Mouse (Mus musculus): ENCODE data around the gene Lzts3. TPM values are rescaled to one million over a fixed set of nuclear protein-coding genes. Genes with fewer than 3 reads are reported as not detected.
A peak's percentile ranks its signal among the peaks of the same experiment; 100 is the strongest.

Gene Lzts3
- 200 and 201 TPM in 2 replicates for polyA plus RNA-seq (2012; rRNA removed)

DNA sequence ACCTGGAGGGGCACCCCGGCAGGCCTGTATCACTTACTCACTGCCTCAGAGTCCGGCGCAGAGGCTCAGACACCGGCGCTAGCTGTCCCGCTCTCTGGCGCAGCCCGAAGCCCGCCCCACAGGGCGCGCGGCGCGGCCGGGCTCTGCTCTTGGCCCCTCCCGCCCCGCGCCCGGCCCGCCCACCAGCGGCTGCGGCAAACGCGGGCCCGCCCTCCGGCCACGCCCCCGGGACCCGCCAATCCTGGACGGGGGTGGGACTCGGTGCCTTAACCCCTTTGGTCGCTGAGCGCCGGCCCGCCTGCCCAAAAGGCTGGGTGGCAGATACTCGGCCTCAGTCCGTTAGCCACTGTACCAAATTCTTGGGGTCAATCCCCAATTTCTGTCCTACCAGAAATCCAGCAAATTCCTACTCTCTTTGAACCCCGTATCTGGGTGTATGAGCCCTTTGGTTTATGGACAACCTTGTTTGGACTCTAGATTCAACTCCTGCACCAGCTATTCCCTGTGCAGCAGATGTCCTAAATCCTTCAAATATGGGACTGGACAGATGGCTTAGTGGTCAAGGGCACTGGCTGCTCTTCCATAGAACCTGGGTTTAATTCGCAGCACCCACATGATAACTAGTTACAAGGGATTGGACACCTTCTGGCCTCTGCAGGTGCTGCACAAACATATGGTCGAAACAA, at the start of gene Lzts3:
Gene Lzts3 (minus strand): TSS at position 120 of the 686 bp plus-strand sequence.
- H3K4me3 ChIP-seq (ENCODE audit: insufficient read depth, low read length), result peak within 1 kb of the TSS; percentile 57
- TF ChIP-seq CTCF (IDR thresholded peaks at IDR 0.05; ENCODE audit: extremely low read depth, insufficient read depth, low read length), result no peak
- peak; percentile 58; the same call in 1 of the 2 replicates for TF ChIP-seq POLR2A (IDR thresholded peaks at IDR 0.05; ENCODE audit: extremely low read depth, insufficient read depth, low read length)
- H3K27ac ChIP-seq (ENCODE audit: insufficient read depth, low read length), result peak within 1 kb of the TSS; percentile 67
- peaks cover 4% of the 10 kb centered on the region; the same call in 1 of the 2 replicates for H3K4me1 ChIP-seq (ENCODE audit: control insufficient read depth, insufficient read depth, low read length)

GRCm38 (mm10) chr2:130689011-130689410, 46.4 kb upstream of the Lzts3 start:
- TF ChIP-seq POLR2A (IDR thresholded peaks at IDR 0.05; ENCODE audit: extremely low read depth, insufficient read depth, low read length), result no peak
- no peak for TF ChIP-seq CTCF (IDR thresholded peaks at IDR 0.05; ENCODE audit: extremely low read depth, insufficient read depth, low read length)
- Histone ChIP-seq H3K4me1 (ENCODE audit: control insufficient read depth, insufficient read depth, low read length) (no peaks in the 10 kb centered on the region), H3K27ac (ENCODE audit: insufficient read depth, low read length) (no peak overlapping the region)

GRCm38 (mm10) chr2:130685426-130685825, 42.8 kb upstream of the Lzts3 start:
- no peaks in the 10 kb centered on the region for H3K4me1 ChIP-seq (ENCODE audit: control insufficient read depth, insufficient read depth, low read length)
- no peak overlapping the region for H3K27ac ChIP-seq (ENCODE audit: insufficient read depth, low read length)
- no peak for TF ChIP-seq POLR2A (IDR thresholded peaks at IDR 0.05; ENCODE audit: extremely low read depth, insufficient read depth, low read length)
- no peak for TF ChIP-seq CTCF (IDR thresholded peaks at IDR 0.05; ENCODE audit: extremely low read depth, insufficient read depth, low read length)
- no peak overlapping the region for H3K4me3 ChIP-seq (ENCODE audit: insufficient read depth, low read length)

More at GRCm38 (mm10) chr2:130689011-130689410, 46.4 kb upstream of the Lzts3 start:
- H3K4me3 ChIP-seq (ENCODE audit: insufficient read depth, low read length), result no peak overlapping the region

DNA sequence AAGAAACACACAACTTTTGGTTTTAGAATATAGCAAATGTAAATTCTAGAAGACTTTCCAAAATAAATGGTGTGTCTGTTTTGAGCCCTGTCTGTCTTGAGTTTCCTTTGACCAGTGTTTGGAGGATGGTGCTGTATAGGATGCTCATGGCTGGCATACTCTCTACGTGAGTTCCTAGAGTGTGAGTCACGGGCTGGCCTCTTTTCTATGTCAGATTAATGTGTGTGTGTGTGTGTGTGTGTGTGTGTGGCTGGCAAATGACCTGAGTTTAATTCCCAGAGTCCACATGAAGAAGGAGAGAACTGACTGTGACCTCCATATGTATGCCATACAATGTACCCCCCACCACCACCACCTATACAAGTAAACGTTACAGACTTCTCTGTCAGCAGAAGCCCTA, 38.9 kb upstream of the Lzts3 start:
- no peak overlapping the region for H3K27ac ChIP-seq (ENCODE audit: insufficient read depth, low read length)
- no peaks in the 10 kb centered on the region for H3K4me1 ChIP-seq (ENCODE audit: control insufficient read depth, insufficient read depth, low read length)
- no peak overlapping the region for H3K4me3 ChIP-seq (ENCODE audit: insufficient read depth, low read length)
- TF ChIP-seq POLR2A (IDR thresholded peaks at IDR 0.05; ENCODE audit: extremely low read depth, insufficient read depth, low read length) (no peak), CTCF (IDR thresholded peaks at IDR 0.05; ENCODE audit: extremely low read depth, insufficient read depth, low read length) (no peak)

GRCm38 (mm10) chr2:130679899-130680298, 37.3 kb upstream of the Lzts3 start:
- no peaks in the 10 kb centered on the region for H3K4me1 ChIP-seq (ENCODE audit: control insufficient read depth, insufficient read depth, low read length)
- H3K4me3 ChIP-seq (ENCODE audit: insufficient read depth, low read length), result no peak overlapping the region
- TF ChIP-seq POLR2A (IDR thresholded peaks at IDR 0.05; ENCODE audit: extremely low read depth, insufficient read depth, low read length) (no peak), CTCF (IDR thresholded peaks at IDR 0.05; ENCODE audit: extremely low read depth, insufficient read depth, low read length) (no peak)
- no peak overlapping the region for H3K27ac ChIP-seq (ENCODE audit: insufficient read depth, low read length)

GRCm38 (mm10) chr2:130679154-130679553, 36.6 kb upstream of the Lzts3 start:
- TF ChIP-seq CTCF (IDR thresholded peaks at IDR 0.05; ENCODE audit: extremely low read depth, insufficient read depth, low read length) (no peak), POLR2A (IDR thresholded peaks at IDR 0.05; ENCODE audit: extremely low read depth, insufficient read depth, low read length) (no peak)
- Histone ChIP-seq H3K4me3 (ENCODE audit: insufficient read depth, low read length) (no peak overlapping the region), H3K27ac (ENCODE audit: insufficient read depth, low read length) (no peak overlapping the region), H3K4me1 (ENCODE audit: control insufficient read depth, insufficient read depth, low read length) (no peaks in the 10 kb centered on the region)

- Histone ChIP-seq H3K27ac (ENCODE audit: insufficient read depth, low read length) (no peak overlapping the region), H3K4me3 (ENCODE audit: insufficient read depth, low read length) (no peak overlapping the region), H3K4me1 (ENCODE audit: control insufficient read depth, insufficient read depth, low read length) (no peaks in the 10 kb centered on the region)
- TF ChIP-seq POLR2A (IDR thresholded peaks at IDR 0.05; ENCODE audit: extremely low read depth, insufficient read depth, low read length) (no peak), CTCF (IDR thresholded peaks at IDR 0.05; ENCODE audit: extremely low read depth, insufficient read depth, low read length) (no peak)
These were observed 34.6 kb upstream of the Lzts3 start for GRCm38 (mm10) chr2:130677211-130677610.

DNA sequence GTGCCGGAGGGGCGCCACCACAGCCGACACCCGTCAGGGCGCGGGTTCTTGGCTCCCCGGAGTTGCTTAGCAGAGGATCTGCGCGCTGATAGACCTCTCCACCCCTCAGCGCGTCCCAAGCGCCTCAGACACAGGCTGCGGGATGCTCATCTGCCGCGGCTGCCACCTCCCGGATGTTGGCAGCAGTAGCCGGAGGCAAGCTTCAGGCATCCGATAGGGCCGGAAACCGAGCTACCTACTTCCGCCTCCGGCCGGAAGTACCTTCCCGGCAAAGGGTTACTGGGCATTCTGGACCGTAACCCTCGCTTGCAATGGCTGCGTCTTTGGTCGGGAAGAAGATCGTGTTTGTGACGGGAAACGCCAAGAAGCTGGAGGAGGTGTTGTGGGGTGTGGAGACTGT, 25.0 kb upstream of the Lzts3 start, which contains the start of gene Itpa:
Gene Itpa (plus strand): TSS at position 52 of the 400 bp plus-strand sequence.
- H3K4me3 ChIP-seq (ENCODE audit: insufficient read depth, low read length), result peak within 1 kb of the TSS; percentile 84
- TF ChIP-seq POLR2A (IDR thresholded peaks at IDR 0.05; ENCODE audit: extremely low read depth, insufficient read depth, low read length) (peak; percentile 86), CTCF (IDR thresholded peaks at IDR 0.05; ENCODE audit: extremely low read depth, insufficient read depth, low read length) (no peak)
- peak within 1 kb of the TSS; percentile 79 for H3K27ac ChIP-seq (ENCODE audit: insufficient read depth, low read length)
- H3K4me1 ChIP-seq (ENCODE audit: control insufficient read depth, insufficient read depth, low read length), result peaks cover 3% of the 10 kb centered on the region; the same call in 1 of the 2 replicates

- Histone ChIP-seq H3K4me1 (ENCODE audit: control insufficient read depth, insufficient read depth, low read length) (peaks cover 3% of the 10 kb centered on the region; the same call in 1 of the 2 replicates), H3K4me3 (ENCODE audit: insufficient read depth, low read length) (peak within 1 kb of the TSS; percentile 39), H3K27ac (ENCODE audit: insufficient read depth, low read length) (peak within 1 kb of the TSS; percentile 97)
- TF ChIP-seq CTCF (IDR thresholded peaks at IDR 0.05; ENCODE audit: extremely low read depth, insufficient read depth, low read length), result peak; percentile 21; the same call in 1 of the 2 replicates
- TF ChIP-seq POLR2A (IDR thresholded peaks at IDR 0.05; ENCODE audit: extremely low read depth, insufficient read depth, low read length), result peak; percentile 80; the same call in 1 of the 2 replicates
These were observed 21.6 kb upstream of the Lzts3 start, which contains the start of gene Ddrgk1 for GRCm38 (mm10) chr2:130664102-130664701. Gene Ddrgk1, minus strand, starts transcription at chr2:130664659.
